Mouse (Mus musculus): Measurements from ENCODE around the gene Sh2b3. TPM values are rescaled to one million over a fixed set of nuclear protein-coding genes. Genes with fewer than 3 reads are reported as not detected.
"Not testable (repeated sequence)": the region's sequence is repeated elsewhere in the genome, so short reads cannot be mapped to it uniquely, and the experiment has no call there.

Gene Sh2b3
- 10 to 100 TPM; 17.9 to 22.1 (median 19.9) TPM for total RNA-seq (2022)

DNA sequence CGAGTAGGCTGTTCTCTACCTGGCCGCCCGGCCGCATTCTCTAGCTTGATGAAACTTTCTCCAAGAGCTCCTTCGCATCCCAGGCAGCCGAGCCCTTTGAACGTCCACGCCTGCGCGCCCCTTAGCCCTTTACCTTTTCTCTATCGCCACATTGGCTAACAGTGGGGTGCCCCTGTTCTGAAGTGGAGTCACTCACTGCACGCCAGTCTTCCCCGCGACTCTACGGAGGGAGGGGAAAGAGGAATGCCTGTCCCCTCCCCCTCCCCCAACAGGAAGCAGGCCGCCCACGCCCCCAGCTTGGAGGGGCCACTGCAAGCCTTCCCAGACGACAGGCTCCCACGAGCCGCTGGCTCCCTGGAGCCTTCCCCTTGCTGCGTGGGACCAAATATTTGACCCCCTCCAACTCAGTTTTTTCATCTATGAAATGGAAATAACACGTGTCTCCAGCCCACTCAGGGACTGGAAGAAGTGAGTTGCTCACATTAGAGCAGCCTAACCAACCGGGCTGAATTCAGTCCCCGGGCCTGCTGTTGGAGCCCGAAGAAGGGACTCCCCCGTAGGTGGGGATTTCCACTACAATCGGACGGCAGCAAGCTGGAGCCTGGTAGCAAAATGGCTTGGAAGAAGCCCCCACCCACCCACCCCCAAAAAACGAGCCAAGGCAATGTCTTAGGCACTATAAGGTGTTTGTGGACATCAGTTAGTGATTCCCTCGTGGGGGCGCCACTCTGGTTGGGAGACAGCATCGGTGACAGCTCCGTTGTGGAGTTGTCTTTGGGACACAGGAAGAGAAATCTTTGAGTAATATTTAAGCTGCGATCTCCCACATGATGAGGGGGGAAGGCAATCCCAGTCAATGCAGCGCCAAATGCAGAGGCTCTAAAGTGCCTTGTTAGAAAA lies at the start of gene Sh2b3:
Gene Sh2b3 (minus strand): TSS at position 206 of the 900 bp plus-strand sequence.
- no peak for DNase-seq (ENCODE audit: low spot score in 2 of 2)

DNA sequence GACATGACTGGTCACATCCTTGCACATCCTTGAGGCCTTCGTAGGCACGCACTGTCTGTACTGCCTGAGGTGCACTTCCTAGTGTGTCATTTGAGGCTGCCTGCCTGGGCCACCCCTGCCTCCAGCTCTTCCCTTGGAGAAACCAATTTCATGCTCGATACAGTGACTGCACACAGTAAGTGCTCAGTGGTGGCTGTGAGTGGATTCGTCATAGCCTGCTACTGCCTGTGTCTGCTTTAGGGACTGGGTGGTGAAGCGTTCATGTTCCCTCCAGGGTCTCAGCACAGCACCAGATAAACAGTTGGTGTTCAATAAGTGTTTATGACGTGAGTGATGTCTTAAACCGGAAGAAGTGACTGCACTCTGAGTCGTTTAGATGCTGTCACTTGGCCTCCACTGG lies 45.9 kb upstream of the Sh2b3 start:
- no peak for DNase-seq (ENCODE audit: low spot score in 2 of 2)

DNA sequence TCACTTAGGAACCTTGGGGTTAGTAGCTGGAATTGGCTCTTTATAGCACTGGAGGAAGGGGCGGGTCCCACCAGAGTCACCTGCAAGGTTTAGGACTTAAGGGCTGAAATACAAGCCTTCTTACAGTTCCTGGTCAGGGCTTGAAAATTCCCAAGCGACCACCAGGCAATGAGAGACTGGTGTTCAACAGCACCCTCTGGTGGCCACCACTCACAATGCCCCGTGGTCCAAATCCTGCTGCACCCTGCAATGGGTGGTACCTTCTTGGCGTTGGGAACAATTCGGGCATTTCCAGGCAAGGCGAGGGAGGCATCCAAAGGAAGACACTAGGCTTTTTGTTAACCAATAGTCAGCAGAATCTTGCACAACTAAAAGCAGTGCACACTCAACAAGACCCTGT lies 41.8 kb upstream of the Sh2b3 start:
- DNase-seq (ENCODE audit: low spot score in 2 of 2) = no peak

DNA sequence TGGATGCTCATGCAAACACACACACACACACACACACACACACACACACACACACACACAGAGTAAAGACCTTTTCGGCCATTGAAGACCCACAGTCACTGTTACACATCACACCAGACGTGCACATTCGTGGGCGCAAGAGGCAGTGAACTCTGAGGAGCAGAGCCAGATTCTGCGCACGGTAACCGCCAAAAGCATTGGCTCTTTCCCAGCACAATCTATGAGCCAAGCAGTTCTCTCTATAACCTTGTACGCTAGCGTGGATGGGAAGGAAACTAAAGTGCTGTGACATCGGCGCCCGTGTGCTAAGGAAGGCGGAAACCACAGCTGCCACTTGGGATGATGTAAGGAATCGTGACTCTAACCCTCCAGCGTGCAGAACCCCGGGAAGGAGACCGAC lies 41.3 kb upstream of the Sh2b3 start:
- DNase-seq (ENCODE audit: low spot score in 2 of 2) = no peak

DNA sequence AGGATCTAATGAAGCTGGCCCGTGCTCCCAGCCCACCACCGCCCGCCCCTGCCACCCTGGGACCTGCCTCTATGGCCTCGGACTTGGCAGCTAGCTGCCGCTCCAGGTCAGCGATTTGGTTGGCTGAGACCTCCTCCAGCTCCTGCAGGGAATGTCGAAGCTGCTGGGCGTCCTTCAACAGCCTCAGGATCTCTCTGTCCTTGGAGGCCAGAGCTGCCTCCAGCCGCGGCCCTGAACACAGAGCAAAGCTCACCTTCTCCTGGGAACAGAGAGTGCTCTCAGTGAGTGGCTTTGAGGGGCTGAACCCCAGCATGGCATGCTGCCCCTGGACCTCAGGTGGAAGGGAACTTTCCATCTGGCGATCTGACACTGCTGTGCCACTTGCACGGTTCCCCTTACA lies 39.5 kb upstream of the Sh2b3 start:
- no peak for DNase-seq (ENCODE audit: low spot score in 2 of 2)

DNA sequence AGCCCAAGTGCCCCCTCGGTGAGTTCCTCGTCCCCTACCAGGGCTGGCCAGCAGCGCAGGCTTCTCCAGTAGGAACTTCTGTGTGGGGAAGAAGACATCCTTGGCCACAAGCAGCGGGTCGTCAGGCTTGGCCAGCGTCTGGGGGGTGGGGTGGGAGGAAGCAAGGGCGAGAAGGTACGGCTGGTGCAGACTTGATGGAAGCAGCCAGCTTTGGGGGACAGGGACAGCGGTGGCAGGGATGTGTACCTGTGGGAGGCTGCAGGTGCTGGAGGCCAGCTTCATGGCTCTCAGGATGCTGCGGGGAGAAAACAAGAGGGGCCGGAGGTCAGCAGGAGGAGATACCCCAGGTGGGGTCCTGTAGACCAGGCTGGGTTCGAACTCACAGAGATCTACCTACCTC lies 37.6 kb upstream of the Sh2b3 start:
- DNase-seq (ENCODE audit: low spot score in 2 of 2) = no peak

DNA sequence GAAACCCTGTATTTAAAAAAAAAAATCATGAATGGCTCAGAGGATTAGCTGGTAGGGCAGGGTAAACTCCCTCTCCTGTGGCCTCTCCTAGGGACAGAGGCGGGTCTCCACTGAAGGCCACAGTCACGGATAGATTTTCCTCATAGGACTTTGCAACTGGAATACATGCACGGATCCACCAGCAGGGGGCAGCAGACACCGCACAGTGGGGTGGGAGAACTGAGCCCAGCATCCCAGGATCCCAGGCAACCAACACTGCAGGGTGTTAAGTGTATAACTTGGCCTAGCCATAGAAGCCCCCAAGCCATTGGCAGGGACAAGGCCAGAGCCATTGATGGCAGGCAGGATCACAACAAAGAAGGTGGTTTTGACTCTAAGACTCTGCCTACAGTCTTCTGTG lies 34.7 kb upstream of the Sh2b3 start:
- DNase-seq (ENCODE audit: low spot score in 2 of 2) = peak in 1 of 2 experiments; percentile 75

DNA sequence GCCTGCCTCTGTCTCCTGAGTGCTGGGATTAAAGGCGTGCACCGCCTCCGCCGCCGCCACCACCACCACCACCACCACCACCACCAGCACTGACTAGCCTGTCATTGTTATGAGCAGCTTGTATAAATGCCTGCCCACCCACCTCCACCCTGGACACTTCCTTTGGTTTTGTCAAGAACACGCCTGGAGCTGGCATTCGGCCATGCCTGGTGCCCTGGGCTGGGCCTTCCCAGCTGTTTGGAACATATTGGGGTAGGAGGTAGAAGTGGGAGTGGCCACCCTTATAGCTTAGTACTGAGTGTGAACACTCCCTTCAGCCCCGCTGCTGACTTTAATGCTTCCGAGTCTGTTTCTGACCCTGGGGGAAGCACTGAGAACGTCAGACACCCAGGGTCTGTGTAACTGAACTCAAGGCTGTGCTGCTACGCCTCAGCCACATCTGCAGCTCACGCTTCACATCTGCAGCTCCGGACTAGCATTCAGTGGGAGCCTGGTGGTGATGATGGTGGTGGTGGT lies 34.1 kb upstream of the Sh2b3 start:
- DNase-seq (ENCODE audit: low spot score in 2 of 2) = no peak

DNA sequence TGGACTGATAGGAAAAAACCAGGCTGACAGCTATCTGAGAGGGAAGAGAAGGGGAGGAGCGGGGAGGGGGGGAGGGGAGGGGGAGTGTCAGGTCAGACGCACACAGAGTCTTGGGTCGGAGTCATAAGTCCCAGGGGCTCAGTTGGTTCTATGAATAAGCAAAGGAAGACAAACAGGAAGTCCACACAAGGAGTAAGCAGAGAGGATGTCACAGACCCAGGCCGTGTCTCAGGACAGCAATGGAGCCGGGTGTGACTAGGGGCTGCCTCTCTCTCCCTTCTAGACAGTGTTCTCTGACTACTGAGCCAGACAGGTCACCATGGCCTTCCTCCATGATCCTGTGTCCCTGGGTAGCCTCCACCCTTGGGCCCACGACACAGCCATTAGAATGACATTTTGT lies 33.4 kb upstream of the Sh2b3 start:
- no peak for DNase-seq (ENCODE audit: low spot score in 2 of 2)

DNA sequence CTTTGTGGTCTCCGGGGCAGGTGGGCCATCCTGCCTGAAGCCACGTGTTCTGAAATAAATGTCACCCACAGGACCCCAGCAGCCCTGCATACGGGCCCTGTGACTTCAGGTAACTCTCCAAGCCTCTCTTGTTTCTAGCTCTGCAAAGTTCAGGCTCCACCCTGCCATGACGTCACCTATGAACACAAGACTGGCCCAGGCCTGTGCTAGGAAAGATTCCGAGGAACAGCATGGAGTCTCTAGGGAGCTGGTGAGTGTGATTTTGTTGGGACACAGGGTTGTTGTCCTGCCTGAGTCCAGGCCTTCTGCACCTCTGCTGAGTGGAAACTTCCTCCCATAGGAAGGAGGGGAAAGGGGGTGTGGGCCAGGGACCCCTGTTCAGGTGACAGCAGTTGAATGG lies 30.5 kb upstream of the Sh2b3 start:
- DNase-seq (ENCODE audit: low spot score in 2 of 2) = no peak

DNA sequence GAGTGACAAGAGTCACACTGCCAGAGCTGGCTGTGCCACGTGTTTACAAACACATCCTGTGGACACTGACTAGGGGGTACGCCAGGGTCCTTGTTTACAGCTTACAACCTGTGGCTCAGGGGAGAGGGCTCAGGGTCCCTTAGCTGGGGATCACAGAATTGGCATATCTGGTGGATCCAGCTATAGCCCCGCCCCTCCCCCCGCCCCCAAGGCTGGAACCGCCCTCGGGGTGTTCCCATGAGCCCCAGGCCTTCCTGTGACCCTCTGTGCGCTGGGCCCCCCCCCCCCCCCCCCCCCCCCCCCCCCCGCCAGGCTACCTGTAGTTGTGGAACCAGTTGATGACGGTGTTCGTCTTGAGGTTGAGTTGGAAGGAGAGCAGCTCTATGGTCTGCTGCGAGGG lies 26.9 kb upstream of the Sh2b3 start:
- DNase-seq (ENCODE audit: low spot score in 2 of 2) = no peak

DNA sequence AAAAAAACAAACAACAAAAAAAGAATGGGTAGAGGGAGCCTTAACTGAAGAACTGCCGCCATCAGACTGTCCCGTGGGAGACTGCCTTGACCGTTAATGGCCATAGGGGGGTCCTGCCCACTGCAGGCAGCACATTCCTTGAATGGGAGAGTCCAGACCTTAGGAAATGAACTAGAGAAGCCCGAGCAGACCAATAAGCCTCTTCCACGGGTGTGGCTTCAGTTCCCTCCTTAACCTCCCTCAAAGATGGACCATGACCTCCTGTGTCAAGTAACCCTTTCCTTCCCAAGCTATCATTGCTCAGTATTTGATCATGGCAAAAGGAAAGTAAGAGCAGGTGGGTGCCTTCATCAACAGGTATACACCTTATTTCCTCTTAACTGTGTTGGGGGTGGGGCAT lies 24.5 kb upstream of the Sh2b3 start:
- DNase-seq (ENCODE audit: low spot score in 2 of 2) = no peak

DNA sequence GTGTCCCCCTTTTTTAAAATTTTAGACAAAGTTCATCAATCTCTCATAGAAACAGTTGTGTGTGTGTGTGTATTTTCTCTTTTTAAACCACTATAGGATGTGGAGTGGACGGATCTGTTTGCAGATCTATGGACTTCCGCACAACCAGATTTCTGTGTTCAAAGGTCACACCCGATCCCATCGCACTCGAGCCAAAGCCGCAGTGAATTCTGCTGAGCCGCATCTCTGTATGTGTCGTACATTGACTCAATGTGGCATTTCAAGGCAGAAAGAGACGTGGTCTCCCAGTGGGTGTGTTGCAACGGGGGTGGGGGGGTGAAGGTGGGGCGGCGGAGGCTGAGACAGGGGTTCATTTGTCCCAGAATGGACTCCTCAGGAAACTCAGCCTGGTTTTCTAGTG lies 21.0 kb upstream of the Sh2b3 start:
- DNase-seq (ENCODE audit: low spot score in 2 of 2) = no peak

DNA sequence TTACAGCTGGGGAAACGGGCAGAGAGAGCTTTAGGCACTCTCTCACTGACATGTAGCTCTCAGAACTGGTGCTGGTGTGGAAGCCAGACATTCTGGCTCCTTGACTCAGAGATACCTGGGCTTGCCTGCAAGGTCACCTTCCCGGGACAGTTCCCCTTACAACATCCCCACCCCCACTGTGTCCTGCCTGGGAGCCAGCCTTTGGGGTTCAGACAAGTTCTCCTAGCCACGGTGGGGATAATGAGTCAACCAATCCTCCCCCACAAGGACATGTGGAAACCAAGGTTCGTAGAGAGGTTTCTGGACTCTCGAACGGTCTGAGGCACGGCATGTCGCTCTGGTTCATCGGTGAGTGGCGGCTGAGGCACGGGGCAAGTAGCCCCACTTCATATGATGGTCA lies 19.3 kb upstream of the Sh2b3 start:
- no peak for DNase-seq (ENCODE audit: low spot score in 2 of 2)

DNA sequence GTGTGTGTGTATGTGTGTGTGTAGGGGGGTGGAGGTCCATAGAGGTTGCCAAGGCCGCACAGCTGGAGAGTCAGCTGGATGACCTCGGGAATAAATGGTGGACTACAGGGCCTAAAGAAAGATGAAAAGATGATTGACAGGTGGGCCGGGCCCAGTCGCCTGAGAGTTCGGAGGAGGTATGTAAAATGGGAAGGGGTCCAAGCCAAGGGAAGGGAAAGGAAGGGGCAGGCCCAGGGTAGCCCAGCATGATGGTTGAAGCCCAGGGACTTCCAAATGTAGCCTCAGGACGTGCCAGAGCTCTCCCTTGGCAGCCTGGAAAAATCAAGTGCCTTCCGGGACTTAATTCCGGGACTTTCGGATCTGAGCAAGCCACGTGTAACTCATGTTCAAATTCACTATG lies 17.3 kb upstream of the Sh2b3 start:
- no peak for DNase-seq (ENCODE audit: low spot score in 2 of 2)

DNA sequence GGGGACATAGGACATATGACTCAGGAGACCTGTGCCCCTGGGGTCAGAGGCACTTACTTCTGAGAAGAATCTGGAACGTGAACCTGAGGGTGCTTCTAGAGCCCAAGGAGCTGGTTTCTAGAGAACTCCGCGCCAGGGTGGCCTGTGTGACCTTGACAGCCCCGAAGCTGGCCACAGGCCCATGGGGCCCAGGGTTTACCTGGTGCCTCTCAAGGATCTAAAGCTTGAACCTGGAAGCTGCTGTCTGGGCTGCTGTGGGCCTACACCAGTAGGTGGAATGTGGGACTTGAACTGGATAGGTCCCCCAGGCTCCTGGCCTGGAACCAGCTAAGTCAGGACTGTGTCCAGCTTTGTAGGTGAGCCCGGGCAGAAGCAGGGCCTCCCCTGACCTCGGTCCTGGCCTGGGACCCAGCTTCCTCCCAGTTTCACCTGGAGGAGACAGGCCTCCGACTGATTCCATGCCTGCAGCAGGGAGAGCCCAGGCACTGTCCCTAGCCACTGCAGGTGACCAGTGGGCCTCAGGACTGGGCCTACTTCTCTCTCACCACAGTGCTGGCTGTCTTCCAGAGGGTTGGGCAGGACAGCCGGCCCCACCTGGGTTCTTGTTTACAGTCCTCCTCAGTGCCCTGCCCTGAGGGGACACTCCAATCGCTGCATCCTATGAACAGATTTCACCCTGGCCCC lies 16.1 kb upstream of the Sh2b3 start:
- DNase-seq (ENCODE audit: low spot score in 2 of 2) = no peak

DNA sequence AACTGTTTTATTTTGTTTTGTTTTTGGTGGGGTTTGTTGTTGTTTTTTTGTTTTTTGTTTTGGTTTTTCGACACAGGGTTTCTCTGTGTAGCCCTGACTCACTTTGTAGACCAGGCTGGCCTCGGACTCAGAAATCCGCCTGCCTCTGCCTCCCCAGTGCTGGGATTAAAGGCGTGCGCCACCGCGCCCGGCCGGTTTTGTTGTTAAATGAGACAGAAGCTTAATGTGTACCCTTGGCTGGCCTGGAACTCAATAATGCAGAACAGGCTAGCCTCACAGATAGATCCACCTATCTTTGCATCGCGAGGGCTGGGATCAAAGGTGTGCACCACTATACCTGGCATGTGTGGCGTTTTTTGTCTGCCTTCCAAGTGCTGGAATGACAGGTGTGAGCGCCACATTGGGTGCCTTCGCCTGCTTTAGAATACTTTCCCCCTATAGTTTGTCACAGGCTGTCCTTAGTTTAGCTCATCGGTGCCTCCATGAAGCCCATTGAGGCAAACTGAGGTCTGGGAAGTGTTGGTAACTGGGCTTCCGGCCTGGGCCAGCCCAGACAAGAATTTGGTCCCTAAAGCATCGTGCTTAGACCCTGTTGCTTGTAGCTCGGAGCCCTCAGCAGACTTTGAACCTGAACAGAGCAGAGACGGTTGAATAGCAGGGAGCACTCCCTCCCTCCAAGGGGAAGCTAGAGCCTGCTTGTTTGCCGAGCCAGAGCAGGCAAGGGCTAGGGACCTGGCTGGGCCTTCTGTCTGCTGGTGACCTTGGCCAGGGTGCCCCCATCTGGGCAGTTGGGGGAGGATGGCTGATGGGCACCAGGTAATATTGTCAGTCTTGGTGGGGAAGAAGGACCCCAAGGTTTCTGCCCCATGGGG lies 12.3 kb upstream of the Sh2b3 start:
- DNase-seq (ENCODE audit: low spot score in 2 of 2) = no peak

DNA sequence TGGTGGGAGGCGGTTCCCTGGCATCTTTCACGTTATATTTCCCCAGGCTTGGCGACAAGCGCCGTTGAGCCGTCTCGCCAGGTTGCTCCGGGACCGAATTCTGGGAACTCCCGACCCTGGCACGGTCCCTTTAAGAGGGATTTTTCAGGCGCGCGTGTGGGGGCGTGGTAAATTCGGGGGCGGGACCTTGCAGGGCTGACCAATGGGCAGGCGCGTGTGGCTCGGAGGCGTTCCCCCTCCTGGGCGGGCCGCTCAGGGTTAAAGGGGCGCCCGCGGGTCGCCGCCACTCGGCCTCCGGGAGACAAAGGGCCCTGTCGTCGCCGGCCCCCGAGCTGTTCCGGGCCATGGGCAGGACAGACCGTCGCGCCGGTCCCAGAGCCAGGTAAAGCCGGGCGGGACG lies 11.3 kb upstream of the Sh2b3 start, which contains the start of gene Pheta1:
Gene Pheta1 (plus strand): TSS at position 242 of the 400 bp plus-strand sequence.
- DNase-seq (ENCODE audit: low spot score in 2 of 2) = peak; percentile 83 to 88

DNA sequence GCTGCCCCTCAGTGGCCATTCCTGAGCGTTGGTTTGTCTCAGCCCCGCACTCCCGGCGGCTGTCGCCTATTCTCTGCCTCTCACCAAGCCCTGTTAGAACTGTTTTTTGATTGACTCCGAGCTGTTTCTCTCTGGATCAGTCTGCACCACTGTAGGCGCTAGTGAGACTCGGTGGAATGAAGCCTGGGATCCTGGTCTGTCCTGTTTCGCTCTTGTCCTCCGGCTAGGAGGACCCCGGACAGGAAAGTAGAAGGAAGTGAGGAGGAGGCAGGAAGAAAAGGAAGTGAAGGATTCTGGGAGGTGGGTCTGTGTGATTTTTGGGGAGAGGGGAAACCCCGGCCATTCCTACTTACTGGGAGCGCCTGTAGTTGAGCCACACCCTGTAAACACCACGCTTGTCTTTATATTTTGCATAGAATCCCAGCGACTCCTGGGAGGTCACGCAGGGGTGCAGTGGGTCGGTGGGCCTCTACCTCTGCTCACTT lies 10.6 kb upstream of the Sh2b3 start:
- DNase-seq (ENCODE audit: low spot score in 2 of 2) = no peak

DNA sequence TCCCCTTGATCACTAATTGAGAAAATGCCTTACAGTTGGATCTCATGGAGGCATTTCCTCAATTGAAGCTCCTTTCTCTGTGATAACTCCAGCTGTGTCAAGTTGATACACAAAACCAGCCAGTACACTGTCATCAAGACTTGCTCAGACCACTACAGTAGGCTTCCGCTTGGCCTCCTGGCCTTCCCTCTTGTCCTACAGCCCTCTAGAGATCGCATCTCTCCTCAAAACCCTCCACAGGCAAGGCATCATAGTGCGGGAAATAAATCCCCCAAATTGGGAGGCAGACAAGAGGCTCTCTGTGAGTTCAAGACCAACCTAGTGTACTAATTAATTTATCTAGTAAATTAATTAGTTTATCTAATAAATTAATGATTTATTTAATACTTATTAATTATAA lies 9.8 kb upstream of the Sh2b3 start:
- DNase-seq (ENCODE audit: low spot score in 2 of 2) = not testable (repeated sequence)

DNA sequence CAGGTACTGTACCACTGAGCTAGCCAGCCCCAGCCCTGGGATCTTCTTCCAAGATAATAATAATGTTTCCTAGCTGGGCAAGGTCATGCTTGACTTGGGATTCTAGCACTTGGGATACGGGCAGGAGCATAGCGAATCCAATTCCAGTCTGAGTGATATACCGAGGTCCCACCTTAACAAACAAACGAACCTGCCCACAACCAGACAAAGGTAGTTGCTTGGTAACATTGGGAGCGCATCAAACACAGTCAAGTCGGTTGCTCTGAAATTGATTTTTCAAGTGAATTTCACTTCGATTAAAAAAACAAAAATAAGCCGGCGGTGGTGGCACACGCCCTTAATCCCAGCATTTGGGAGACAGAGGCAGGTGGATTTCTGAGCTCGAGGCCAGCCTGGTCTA lies 8.9 kb upstream of the Sh2b3 start:
- no peak for DNase-seq (ENCODE audit: low spot score in 2 of 2)

Data from left cerebral cortex, adult 8-10 months (tissue).